Mouse (Mus musculus): ENCODE measurements around the gene Tpbg.
"Not testable (repeated sequence)": the region's sequence is repeated elsewhere in the genome, so short reads cannot be mapped to it uniquely, and the experiment has no call there.

The Tpbg gene

DNA sequence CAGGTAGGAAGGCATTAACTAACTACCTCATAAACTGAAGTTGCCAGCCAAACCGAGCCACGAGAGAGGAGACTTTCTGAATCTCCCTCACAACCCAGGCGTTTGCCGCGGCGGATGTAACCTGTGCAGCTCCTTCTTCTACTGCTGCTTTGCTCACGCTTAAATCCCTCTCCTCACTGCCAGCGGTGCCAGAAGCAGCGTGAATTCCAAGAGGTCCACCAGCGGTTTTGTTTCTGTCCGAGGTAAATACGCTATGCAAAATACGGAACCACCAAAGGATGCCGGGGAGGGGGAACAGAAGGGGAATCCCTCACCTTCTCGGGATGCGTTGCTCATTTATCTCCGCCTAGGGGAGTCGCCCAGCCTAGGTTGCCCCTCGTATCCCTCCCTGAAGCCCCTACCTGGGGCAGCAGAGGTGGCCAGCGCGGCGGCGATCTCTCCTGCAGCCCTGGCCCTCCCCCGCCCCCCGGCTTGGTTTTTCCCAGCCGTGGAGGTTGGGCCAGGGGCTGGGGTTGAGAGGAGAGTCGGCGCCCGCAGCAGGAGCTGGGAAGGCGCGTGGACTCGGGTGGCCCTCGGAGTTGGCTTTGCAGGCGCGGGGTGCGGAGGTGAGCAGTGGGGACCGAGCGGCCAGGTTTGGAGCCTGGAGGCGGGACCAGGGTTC is at the start of gene Tpbg:
Gene Tpbg (plus strand): TSS at position 30 of the 661 bp plus-strand sequence.
- DNase-seq, result peak; percentile 36

DNA sequence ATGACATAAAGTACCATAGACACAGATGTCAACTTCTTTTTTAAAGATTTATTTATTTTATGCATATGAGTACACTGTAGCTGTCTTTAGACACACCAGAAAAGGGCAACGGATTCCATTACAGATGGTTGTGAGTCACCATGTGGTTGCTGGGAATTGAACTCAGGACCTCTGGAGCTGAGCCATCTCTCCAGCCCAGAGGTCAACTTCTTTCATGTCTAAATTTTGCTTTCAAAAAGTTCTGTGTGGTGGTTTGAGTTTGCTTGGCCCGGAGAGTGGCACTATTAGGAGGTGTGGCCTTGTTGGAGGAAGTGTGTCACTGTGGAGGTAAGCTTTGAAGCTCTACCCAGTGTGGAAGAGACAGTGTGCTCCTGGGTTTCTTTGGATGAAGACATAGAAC is 40.2 kb upstream of the Tpbg start:
- not testable (repeated sequence) for DNase-seq

GRCm38 (mm10) chr9:85802563-85802962 is 39.6 kb upstream of the Tpbg start:
- DNase-seq, result no peak

DNA sequence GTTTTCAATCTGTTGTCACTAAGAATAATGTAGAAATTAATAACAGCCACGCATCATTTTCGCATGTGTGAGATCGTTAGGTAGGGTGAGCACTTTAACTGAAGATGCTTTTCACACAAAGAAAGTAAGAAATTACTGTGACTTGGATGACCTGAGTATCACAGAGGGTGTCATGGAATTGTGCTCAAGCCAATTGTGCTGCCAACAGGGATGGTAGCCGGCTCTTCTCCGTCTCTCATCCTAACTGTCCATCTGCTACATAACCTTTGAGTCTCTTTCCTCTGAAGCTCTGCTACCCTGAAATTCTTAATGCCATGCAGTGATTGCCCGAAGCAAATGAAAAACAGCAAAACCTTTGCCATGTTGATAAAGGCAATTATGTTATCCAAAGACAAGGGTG is 35.8 kb upstream of the Tpbg start:
- DNase-seq, result no peak

DNA sequence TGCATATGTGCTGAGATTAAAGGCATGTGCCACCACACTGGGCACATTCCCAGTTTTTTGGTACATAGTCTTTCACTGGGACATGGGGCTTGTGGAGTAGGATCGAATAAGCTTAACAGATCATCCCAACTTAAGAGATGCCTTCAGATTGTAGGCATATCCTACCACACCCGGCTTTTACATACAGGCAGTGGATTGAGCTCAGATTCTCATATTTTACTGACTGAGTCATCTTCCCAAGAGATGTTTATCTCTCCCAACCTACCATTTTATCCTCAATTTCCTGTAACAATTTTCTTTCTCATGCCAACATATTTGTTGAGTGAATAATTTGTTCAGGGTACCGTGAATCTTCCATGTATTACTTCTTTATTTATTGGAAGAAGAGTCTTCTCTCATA is 32.9 kb upstream of the Tpbg start:
- DNase-seq, result no peak

DNA sequence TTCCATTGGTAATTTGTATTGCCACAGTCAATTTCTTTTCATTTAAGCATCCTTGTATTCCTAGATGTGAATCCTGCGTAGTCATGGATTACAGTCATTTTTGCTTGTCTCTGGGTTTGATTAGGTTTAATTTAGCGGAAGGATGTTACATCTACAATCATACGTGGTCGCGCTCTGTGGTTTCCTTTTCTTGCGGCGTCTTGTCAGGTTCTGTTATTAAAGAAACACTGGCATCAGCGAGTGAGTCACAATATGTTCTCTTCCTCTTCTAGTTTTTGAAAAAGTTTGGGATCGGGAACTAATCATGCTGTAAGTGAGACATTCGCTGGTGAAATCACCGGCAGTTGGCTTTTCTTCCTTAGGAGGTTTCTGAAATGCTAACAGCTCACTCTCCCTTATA is 21.4 kb upstream of the Tpbg start:
- no peak for DNase-seq

GRCm38 (mm10) chr9:85835521-85836425 is 6.4 kb upstream of the Tpbg start:
- no peak for DNase-seq

DNA sequence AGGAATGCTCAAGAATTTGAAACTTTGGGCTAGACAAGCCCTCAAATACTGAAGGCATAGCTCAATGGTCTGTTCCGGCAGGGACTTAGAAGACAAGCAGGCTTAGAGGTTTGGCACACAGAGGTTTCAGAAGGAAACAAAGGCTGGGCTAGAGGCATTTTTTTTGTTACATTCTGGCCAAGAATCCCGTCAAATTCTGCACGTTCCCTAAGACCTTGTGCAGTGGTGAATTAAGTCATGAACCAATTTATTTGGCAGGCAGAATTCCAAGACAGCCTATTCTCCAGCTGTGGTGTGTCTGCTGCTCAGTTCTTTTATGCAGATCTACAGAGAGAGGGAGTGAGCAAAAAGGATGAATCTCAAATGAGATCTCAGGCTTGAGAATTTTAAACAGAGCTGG is 2.6 kb upstream of the Tpbg start:
- DNase-seq, result no peak

- DNase-seq, result peak; percentile 53
These were observed 289 bp upstream of the Tpbg start for GRCm38 (mm10) chr9:85841891-85842290.

GRCm38 (mm10) chr9:85843031-85843890 is 1.1 kb downstream of the Tpbg start:
- DNase-seq, result peak; percentile 55

- DNase-seq, result no peak
These were observed 1.9 kb downstream of the Tpbg start for GRCm38 (mm10) chr9:85843891-85844646.

- no peak for DNase-seq
These were observed 2.4 kb downstream of the Tpbg start for GRCm38 (mm10) chr9:85844647-85844983.

DNA sequence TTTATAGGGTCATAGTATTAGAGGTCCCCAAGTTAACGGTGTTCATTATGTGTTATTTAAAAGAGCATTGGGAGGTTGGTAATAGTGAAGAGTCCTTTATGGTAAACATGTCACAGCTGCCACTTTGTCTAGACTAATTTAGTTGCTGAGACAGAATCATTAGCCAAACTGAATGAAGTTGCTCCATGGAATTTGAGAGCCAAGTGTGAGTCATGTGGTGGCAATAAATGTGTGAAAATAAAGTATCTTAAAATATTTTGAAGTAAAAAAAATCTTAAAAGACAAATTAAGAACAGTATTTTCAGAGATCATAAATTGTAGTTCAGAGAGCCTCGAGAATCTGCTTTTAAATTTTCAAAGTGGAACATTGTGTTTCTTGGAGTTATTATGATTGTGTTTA is 4.0 kb downstream of the Tpbg start:
- DNase-seq, result no peak

- no peak for DNase-seq
These were observed 12.6 kb downstream of the Tpbg start for GRCm38 (mm10) chr9:85854780-85855179.

- no peak for DNase-seq
These were observed 14.3 kb downstream of the Tpbg start for GRCm38 (mm10) chr9:85856511-85856910.

DNA sequence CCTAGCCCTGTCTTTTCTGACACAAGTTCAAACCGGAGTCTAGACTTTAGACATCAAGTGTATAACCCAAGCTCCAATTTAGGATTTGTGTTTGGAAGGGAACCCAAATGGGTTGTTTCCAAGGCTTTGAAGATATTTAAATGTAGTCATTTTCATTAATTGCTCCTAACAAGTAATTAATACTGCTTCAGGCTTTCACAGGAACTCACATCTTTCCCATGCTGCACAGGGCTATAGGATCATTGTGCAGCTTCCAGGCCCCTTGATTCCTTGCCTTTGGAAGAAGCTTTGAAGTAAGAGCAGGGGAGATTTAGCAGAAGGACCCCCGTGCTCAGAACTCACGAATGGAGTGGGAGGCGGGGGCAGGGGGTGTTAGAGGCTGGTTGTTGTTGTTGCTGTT is 18.9 kb downstream of the Tpbg start:
- DNase-seq, result no peak

- peak; percentile 43 for DNase-seq
These were observed 20.4 kb downstream of the Tpbg start for GRCm38 (mm10) chr9:85862562-85862961.

DNA sequence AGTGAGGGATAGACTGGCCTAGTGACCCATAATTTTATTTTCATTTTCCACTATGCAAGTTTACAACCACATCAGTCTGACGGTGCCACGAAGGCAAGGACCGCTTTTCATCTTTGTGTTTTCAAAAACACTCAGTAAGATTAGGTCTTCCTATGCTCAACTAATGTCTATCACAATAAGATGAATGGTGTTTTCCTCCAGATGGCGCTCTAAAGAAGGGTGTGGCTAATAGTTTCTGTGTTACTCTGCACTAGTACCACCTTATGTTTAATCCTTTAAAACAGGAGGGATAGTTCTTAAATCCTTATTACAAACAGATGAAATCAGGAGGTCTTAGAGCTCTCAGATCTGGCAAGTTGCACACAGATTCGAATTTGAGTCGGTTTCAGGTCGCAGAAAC is 30.7 kb downstream of the Tpbg start:
- DNase-seq, result no peak

DNA sequence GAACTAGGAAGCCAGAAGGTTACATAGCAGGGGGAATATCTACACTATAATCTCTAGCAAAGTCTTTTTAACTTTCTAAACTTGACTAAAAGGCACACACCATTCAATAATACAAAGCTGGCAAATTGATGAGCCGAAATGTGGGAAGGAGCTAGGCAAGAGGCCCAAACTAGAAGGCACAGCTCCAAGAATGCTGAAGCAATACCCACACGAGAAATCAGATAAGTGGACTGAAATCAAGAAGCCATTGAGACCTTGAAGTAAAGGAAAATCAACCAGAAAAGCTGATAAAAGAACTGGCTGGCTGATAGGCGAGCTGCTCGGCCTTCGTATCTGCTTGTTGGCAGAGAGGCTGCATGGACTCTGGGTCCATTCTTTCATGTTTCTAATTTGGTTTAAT is 51.5 kb downstream of the Tpbg start:
- DNase-seq, result peak; percentile 7

All from lung, postnatal 14 days (tissue).